Mouse (Mus musculus): ENCODE results near the gene Zbtb8b. TPM values are rescaled to one million over a fixed set of nuclear protein-coding genes. Genes with fewer than 3 reads are reported as not detected.
"Not testable (repeated sequence)": the region's sequence is repeated elsewhere in the genome, so short reads cannot be mapped to it uniquely, and the experiment has no call there.

The Zbtb8b gene
- polyA plus RNA-seq, 1 experiment from 2014 or later, result 2.6 TPM

DNA sequence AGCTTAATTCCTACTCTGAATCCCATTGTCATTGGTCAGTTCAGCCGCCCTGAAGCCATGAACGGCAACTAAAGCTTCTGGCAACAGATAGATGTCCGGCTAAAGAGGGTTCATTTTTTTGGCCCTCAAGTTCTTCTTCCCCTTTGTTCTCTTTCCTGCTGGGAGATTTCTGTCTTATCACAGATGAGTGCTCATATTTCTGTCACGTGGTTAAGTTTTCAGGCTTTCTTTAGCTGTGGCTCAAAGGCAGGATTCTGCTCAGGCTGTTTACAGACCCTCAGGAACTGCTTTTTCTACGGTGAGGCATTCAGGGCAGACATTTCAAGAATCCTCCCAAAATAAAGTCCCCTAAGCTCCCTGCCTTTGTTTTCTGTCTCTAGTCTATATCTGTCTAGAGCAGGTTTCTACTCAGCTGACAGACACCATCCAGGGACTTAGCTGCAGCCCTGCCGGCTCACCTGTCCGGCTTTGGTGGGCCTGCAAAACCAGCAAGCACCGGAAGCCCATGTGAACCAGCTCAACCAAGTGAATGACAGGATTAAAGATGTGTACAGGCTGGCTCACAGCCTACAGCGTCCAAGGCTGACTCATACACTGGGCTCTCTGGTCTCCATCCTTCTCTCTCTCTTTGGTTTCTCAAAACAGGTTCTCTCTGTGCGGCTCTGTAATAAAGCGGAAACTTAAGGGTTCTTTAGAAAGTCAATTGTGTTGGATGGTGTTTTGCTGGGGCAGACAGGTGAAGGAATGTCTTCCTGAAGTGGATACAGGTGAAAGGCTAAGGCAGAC is 7.3 kb upstream of the Zbtb8b start:
- 89% methylated on average over 11 of the region's 11 CpGs for WGBS
- Histone ChIP-seq H3K4me3 (ENCODE audit: low read depth, low read length) (no peak overlapping the region), H3K4me1 (ENCODE audit: control insufficient read depth, insufficient read depth, low read length) (no peaks in the 10 kb centered on the region), H3K4me2 (ENCODE audit: low read depth) (no peak overlapping the region), H3K9ac (ENCODE audit: low read length) (no peak overlapping the region), H3K27me3 (ENCODE audit: control insufficient read depth, insufficient read depth, low read length) (no peaks in the 10 kb centered on the region), H3K9me3 (ENCODE audit: control insufficient read depth, low read length) (no peaks in the 10 kb centered on the region), H3K36me3 (ENCODE audit: control insufficient read depth, insufficient read depth, low read length) (no peaks in the 10 kb centered on the region), H3K27ac (ENCODE audit: low read depth, low read length) (no peak overlapping the region)
- ATAC-seq (ENCODE audit: insufficient read depth, low FRiP score, low TSS enrichment) (no peak), DNase-seq (ENCODE audit: low spot score) (no peak)

DNA sequence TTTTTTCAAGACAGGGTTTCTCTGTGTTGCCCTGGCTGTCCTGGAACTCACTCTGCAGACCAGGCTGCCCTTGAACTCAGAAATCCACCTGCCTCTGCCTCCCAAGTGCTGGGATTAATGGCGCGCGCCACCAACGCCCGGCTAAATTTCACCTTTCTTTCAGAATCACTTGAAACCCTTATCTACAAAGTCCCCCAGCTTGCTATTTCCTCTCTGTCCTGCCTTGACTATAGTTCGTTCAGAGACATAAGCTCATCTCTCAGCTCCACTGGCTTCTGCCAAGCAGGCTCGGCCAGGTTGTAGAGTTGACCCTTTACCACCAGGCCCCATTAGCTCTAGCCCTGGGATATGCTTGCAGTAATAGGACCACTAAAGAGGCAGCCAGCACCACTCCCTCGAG is 6.7 kb upstream of the Zbtb8b start:
- DNase-seq (ENCODE audit: low spot score) (no peak), ATAC-seq (ENCODE audit: insufficient read depth, low FRiP score, low TSS enrichment) (no peak)
- Histone ChIP-seq H3K4me3 (ENCODE audit: low read depth, low read length) (no peak overlapping the region), H3K27ac (ENCODE audit: low read depth, low read length) (no peak overlapping the region), H3K27me3 (ENCODE audit: control insufficient read depth, insufficient read depth, low read length) (no peaks in the 10 kb centered on the region), H3K36me3 (ENCODE audit: control insufficient read depth, insufficient read depth, low read length) (no peaks in the 10 kb centered on the region), H3K9me3 (ENCODE audit: control insufficient read depth, low read length) (no peaks in the 10 kb centered on the region), H3K4me1 (ENCODE audit: control insufficient read depth, insufficient read depth, low read length) (no peaks in the 10 kb centered on the region), H3K4me2 (ENCODE audit: low read depth) (no peak overlapping the region), H3K9ac (ENCODE audit: low read length) (no peak overlapping the region)
- WGBS, result 87% methylated on average over 8 of the region's 8 CpGs

DNA sequence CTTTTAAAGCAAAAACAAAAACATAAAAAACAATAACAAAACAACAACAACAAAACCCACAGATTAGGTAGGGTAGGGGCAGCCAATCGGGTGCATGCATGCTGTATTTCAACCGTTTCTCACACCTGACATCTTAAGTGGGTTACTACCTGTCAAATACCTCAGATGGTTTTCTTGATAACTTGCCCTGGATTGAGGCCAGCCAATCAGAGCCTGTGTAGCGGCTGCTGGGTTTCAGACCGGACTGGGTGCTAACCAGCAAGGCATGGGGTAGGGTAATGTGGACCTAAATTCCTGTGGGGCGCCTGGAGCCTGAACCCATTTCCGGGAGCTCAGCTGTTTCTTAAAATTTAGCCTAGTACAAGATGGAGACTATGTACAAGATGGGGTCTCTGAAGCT is 492 bp upstream of the Zbtb8b start:
- no peaks in the 10 kb centered on the region for H3K9me3 ChIP-seq (ENCODE audit: control insufficient read depth, low read length)
- WGBS, result 32% methylated on average over 6 of the region's 6 CpGs
- H3K27me3 ChIP-seq (ENCODE audit: control insufficient read depth, insufficient read depth, low read length), result peaks cover 14% of the 10 kb centered on the region
- DNase-seq (ENCODE audit: low spot score) (no peak), ATAC-seq (ENCODE audit: insufficient read depth, low FRiP score, low TSS enrichment) (no peak)
- 0 out of 2 replicates have a peak, but pooled peaks cover 2% of the 10 kb centered on the region for H3K4me1 ChIP-seq (ENCODE audit: control insufficient read depth, insufficient read depth, low read length)
- no peak overlapping the region for H3K9ac ChIP-seq (ENCODE audit: low read length)
- no peaks in the 10 kb centered on the region for H3K36me3 ChIP-seq (ENCODE audit: control insufficient read depth, insufficient read depth, low read length)
- H3K27ac ChIP-seq (ENCODE audit: low read depth, low read length), result no peak overlapping the region
- no peak overlapping the region for H3K4me3 ChIP-seq (ENCODE audit: low read depth, low read length)
- no peak overlapping the region; the same call in 1 of the 2 replicates for H3K4me2 ChIP-seq (ENCODE audit: low read depth)

DNA sequence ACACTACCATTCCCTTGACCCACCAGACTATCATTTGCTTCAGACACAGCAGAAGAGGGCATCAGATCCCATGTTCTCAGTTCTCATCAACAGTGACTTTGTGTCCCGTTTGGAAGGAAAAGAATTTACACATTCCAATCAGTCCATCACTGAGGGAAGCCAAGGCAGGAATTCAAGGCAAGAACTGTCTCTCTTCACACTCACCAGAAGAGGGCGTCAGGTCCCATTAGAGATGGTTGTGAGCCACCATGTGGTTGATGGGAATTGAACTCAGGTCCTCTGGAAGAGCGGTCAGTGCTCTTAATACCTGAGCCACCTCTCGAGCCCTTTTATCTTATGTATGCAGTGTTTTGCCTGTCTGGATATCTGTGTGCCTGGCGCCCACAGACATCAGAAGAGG is 22.3 kb downstream of the Zbtb8b start:
- no peaks in the 10 kb centered on the region for H3K27me3 ChIP-seq (ENCODE audit: control insufficient read depth, insufficient read depth, low read length)
- no peak for ATAC-seq (ENCODE audit: insufficient read depth, low FRiP score, low TSS enrichment)
- no peaks in the 10 kb centered on the region for H3K4me1 ChIP-seq (ENCODE audit: control insufficient read depth, insufficient read depth, low read length)
- 79% methylated on average over 5 of the region's 5 CpGs for WGBS
- H3K9ac ChIP-seq (ENCODE audit: low read length), result no peak overlapping the region
- H3K4me2 ChIP-seq (ENCODE audit: low read depth), result no peak overlapping the region
- no peak overlapping the region for H3K4me3 ChIP-seq (ENCODE audit: low read depth, low read length)
- no peak overlapping the region for H3K27ac ChIP-seq (ENCODE audit: low read depth, low read length)
- H3K9me3 ChIP-seq (ENCODE audit: control insufficient read depth, low read length), result no peaks in the 10 kb centered on the region
- no peak for DNase-seq (ENCODE audit: low spot score)
- H3K36me3 ChIP-seq (ENCODE audit: control insufficient read depth, insufficient read depth, low read length), result no peaks in the 10 kb centered on the region

DNA sequence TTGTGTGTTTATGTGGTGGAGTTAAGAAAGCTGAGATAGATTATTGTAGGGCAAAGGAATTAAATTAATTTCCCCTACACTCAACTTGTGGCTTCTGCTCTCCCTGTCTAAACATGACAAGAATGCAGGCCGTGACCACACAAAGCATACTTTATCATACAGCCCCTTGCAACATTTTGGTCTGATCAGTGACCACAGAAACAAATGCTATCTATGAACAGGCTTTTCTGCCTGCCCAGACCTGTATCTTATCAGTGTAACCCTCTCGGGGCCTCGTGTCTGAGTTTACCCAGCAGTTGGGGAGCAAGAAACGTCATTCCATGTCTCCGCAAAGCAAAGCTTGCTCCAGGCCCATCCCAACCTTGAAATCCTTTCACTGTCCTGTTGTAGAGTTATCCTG is 24.2 kb downstream of the Zbtb8b start:
- no peaks in the 10 kb centered on the region for H3K36me3 ChIP-seq (ENCODE audit: control insufficient read depth, insufficient read depth, low read length)
- no peaks in the 10 kb centered on the region for H3K27me3 ChIP-seq (ENCODE audit: control insufficient read depth, insufficient read depth, low read length)
- H3K4me2 ChIP-seq (ENCODE audit: low read depth), result no peak overlapping the region
- no peak for ATAC-seq (ENCODE audit: insufficient read depth, low FRiP score, low TSS enrichment)
- H3K27ac ChIP-seq (ENCODE audit: low read depth, low read length), result no peak overlapping the region
- no peak overlapping the region for H3K4me3 ChIP-seq (ENCODE audit: low read depth, low read length)
- 88% methylated on average over 5 of the region's 5 CpGs for WGBS
- H3K9me3 ChIP-seq (ENCODE audit: control insufficient read depth, low read length), result no peaks in the 10 kb centered on the region
- DNase-seq (ENCODE audit: low spot score), result no peak
- no peak overlapping the region for H3K9ac ChIP-seq (ENCODE audit: low read length)
- no peaks in the 10 kb centered on the region for H3K4me1 ChIP-seq (ENCODE audit: control insufficient read depth, insufficient read depth, low read length)

DNA sequence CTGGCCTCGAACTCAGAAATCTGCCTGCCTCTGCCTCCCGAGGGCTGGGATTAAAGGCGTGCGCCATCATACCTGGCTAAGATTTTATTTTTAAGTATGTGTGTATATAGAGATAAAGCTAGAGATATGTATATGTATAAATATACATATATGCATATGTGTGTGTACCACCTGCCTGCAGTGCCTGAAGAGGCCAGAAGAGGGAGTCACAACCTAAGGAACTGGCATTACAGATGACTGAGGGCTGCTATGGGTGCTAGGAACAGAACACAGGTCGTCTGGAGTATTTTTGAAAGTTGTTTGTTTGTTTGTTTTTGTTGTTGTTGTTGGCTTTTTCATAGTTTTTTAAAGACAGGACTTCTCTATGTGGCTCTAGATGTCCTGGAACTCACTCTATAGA is 24.8 kb downstream of the Zbtb8b start:
- ATAC-seq (ENCODE audit: insufficient read depth, low FRiP score, low TSS enrichment), result no peak
- Histone ChIP-seq H3K4me1 (ENCODE audit: control insufficient read depth, insufficient read depth, low read length) (no peaks in the 10 kb centered on the region), H3K4me2 (ENCODE audit: low read depth) (no peak overlapping the region), H3K9me3 (ENCODE audit: control insufficient read depth, low read length) (no peaks in the 10 kb centered on the region), H3K27ac (ENCODE audit: low read depth, low read length) (no peak overlapping the region), H3K9ac (ENCODE audit: low read length) (no peak overlapping the region), H3K36me3 (ENCODE audit: control insufficient read depth, insufficient read depth, low read length) (no peaks in the 10 kb centered on the region), H3K4me3 (ENCODE audit: low read depth, low read length) (no peak overlapping the region), H3K27me3 (ENCODE audit: control insufficient read depth, insufficient read depth, low read length) (no peaks in the 10 kb centered on the region)
- DNase-seq (ENCODE audit: low spot score), result no peak
- WGBS, result 91% methylated on average over 5 of the region's 5 CpGs

- H3K27me3 ChIP-seq (ENCODE audit: control insufficient read depth, insufficient read depth, low read length), result no peaks in the 10 kb centered on the region
- H3K9ac ChIP-seq (ENCODE audit: low read length), result no peak overlapping the region
- no peaks in the 10 kb centered on the region for H3K36me3 ChIP-seq (ENCODE audit: control insufficient read depth, insufficient read depth, low read length)
- no peaks in the 10 kb centered on the region for H3K4me1 ChIP-seq (ENCODE audit: control insufficient read depth, insufficient read depth, low read length)
- ATAC-seq (ENCODE audit: insufficient read depth, low FRiP score, low TSS enrichment) (no peak), DNase-seq (ENCODE audit: low spot score) (no peak)
- H3K27ac ChIP-seq (ENCODE audit: low read depth, low read length), result no peak overlapping the region
- H3K4me3 ChIP-seq (ENCODE audit: low read depth, low read length), result no peak overlapping the region
- H3K4me2 ChIP-seq (ENCODE audit: low read depth), result no peak overlapping the region
- no peaks in the 10 kb centered on the region for H3K9me3 ChIP-seq (ENCODE audit: control insufficient read depth, low read length)
These were observed 29.7 kb downstream of the Zbtb8b start for GRCm38 (mm10) chr4:129410991-129411390.

DNA sequence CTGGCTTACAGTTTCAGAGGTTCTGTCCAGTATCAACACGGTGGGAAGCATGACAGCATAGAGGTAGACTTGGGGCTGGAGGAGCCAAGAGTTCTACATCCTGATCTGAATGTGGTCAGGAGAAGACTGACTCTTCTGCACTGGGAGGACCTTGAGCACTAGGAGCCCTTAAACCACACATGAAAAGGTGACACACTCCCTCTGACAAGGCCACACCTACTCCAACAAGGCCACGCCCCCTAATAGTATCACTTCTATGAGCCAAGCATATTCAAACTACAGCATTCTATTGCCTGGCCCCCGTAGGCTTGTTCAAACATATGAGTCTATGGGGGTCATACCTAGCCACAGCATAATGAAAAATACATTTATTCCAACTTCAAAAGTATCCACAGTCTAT is 30.1 kb downstream of the Zbtb8b start:
- 83% methylated on average over 3 of the region's 3 CpGs for WGBS
- not testable (repeated sequence) for H3K27ac ChIP-seq (ENCODE audit: low read depth, low read length); H3K4me2 ChIP-seq (ENCODE audit: low read depth); H3K4me3 ChIP-seq (ENCODE audit: low read depth, low read length); H3K9ac ChIP-seq (ENCODE audit: low read length); H3K4me1 ChIP-seq (ENCODE audit: control insufficient read depth, insufficient read depth, low read length); DNase-seq (ENCODE audit: low spot score); ATAC-seq (ENCODE audit: insufficient read depth, low FRiP score, low TSS enrichment); H3K36me3 ChIP-seq (ENCODE audit: control insufficient read depth, insufficient read depth, low read length); H3K9me3 ChIP-seq (ENCODE audit: control insufficient read depth, low read length); H3K27me3 ChIP-seq (ENCODE audit: control insufficient read depth, insufficient read depth, low read length)

- Histone ChIP-seq H3K27me3 (ENCODE audit: control insufficient read depth, insufficient read depth, low read length) (no peaks in the 10 kb centered on the region), H3K4me1 (ENCODE audit: control insufficient read depth, insufficient read depth, low read length) (no peaks in the 10 kb centered on the region), H3K4me2 (ENCODE audit: low read depth) (peak overlapping the region; percentile 48), H3K36me3 (ENCODE audit: control insufficient read depth, insufficient read depth, low read length) (no peaks in the 10 kb centered on the region), H3K4me3 (ENCODE audit: low read depth, low read length) (peak overlapping the region; percentile 24), H3K9me3 (ENCODE audit: control insufficient read depth, low read length) (no peaks in the 10 kb centered on the region), H3K27ac (ENCODE audit: low read depth, low read length) (no peak overlapping the region), H3K9ac (ENCODE audit: low read length) (0 out of 2 replicates have a peak overlapping the region, but pooled peaks have one; percentile 19)
- DNase-seq (ENCODE audit: low spot score) (peak; percentile 73), ATAC-seq (ENCODE audit: insufficient read depth, low FRiP score, low TSS enrichment) (no peak)
- 2% methylated on average over 25 of the region's 25 CpGs for WGBS
These were observed 34.2 kb downstream of the Zbtb8b start for GRCm38 (mm10) chr4:129406447-129406846.
